Mouse (Mus musculus): Measurements from ENCODE around the gene Trmt112.
A peak's percentile ranks its signal among the peaks of the same experiment; 100 is the strongest.

Gene Trmt112

GRCm38 (mm10) chr19:6925611-6926329, 16.3 kb downstream of the Trmt112 start:
- DNase-seq (ENCODE audit: low read depth, low spot score), result no peak

DNA sequence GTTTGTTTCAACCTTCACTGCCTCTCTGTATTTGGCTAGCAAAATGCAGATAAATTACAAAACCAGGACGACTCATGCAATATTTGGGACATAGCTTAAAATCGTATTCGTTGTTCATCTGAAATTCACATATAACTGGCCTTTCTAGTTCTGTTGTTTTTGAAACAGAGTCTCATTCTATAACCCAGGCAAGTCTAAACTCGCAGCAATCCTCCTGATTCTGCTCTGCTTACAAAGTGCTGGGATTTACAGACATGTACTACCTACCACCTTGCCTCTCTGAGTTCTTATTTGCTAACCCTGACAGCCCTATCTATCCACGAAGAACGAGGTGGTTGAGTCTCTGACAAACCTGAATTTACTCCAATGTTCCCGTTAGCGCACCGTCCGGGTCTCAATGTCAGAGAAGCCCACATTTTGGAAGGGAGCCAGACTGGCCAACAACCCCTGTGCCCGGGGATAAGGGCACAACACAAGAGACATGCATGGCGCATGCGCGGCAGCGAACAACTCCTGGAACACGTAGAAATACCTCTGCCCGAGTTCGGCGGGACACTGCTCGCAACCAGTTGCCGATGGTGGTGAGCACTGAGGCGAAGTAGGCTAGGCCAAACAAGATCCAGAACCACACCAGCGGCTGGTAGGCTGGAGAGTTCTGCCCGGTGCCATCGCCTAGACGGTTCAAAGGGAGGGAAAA, 17.2 kb downstream of the Trmt112 start:
- no peak for DNase-seq (ENCODE audit: low read depth, low spot score)

DNA sequence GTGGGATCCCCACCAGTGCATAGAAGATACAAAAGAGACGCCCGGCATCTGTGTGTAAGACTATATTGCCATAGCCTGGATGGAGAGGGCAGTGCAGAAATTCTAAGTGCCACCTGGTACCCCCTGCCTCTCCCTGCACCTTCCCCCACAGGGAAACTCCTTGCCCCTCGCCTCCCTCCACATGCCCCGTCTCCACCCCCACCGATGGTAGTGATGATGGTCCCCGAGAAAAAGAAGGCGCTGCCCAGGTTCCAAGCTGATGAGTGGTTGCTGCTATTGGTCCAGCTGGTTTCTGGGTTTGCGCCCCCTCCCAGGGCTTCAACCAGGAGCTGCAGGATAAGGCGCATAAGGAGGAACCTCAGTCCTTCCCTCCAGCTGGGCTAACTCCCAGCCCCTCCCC, 18.6 kb downstream of the Trmt112 start:
- DNase-seq (ENCODE audit: low read depth, low spot score), result no peak

DNA sequence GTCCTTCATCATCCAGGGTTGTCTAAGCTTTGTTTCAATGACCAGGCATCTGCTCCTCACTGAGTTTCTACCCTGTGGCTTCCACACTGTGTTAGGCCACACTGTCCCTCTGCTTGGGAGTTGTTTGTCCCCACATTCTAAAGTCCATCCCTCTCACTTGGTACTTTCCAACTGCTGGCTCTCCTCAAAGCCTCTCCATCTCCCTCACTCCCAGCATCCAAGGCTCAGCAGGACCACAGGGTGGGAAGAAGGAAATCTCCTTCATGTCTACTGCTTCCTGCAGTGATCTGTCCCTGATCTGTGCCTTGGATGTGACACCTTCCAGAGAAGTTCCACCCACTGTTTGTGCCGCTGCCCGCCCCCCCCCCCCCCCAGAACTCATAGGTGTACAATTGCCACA, 21.5 kb downstream of the Trmt112 start:
- DNase-seq (ENCODE audit: low read depth, low spot score), result peak; percentile 37

DNA sequence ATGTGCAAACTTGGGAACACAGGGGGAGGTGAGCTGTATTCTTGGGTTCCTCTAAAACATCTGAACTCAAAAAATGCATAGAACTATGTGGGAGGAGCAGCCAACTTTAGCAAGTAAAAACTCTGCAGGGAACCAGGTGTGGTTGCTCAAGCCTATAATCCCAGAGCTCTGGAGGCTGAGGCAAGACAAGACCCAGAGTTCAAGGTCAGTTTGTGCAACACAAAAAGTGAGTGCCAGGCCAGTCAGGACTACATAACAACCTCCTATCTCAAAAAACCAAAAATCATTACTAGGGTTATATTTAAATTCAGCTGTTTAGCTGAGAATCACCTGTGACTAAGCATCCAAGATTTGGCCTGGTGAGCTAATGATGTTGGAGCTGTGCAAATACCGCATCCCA, 22.5 kb downstream of the Trmt112 start:
- DNase-seq (ENCODE audit: low read depth, low spot score), result no peak

GRCm38 (mm10) chr19:6933102-6933435, 23.6 kb downstream of the Trmt112 start:
- no peak for DNase-seq (ENCODE audit: low read depth, low spot score)

DNA sequence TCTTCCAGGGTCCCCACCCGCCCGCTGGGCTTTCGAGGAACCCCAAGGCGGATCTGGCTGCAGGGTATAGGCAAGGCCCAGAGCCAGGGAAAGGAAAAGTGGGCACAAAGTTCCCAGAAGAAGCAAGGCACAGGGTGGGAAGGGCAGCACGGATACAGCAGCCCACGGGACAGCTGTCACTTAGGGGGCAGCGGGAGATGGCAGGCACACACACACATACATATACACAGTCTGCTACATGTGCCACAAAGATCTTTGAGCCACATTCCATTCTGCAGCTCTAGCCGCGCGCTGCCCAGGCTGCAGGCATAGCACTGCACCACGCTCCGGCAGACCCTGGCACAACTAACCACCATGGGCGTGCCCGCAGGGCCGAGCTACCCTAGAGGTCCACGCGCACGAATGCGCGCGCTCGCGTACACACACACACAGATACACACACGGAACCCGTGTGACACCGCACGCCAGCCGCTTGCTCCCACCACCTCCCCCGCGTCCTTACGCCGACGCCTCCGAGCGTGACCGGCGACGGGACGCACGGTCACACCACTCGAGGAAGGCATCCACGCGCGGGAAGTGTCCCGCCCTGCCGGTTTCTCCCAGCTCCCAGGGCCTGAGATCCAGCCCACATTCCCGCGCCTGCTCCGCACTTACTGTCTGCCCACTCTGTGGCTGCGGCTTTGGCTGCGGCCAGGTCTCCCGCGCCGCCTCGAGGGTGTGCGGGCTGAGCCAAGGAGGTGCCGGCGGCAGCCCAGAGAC, 24.1 kb downstream of the Trmt112 start:
- peak; percentile 84 for DNase-seq (ENCODE audit: low read depth, low spot score)

DNA sequence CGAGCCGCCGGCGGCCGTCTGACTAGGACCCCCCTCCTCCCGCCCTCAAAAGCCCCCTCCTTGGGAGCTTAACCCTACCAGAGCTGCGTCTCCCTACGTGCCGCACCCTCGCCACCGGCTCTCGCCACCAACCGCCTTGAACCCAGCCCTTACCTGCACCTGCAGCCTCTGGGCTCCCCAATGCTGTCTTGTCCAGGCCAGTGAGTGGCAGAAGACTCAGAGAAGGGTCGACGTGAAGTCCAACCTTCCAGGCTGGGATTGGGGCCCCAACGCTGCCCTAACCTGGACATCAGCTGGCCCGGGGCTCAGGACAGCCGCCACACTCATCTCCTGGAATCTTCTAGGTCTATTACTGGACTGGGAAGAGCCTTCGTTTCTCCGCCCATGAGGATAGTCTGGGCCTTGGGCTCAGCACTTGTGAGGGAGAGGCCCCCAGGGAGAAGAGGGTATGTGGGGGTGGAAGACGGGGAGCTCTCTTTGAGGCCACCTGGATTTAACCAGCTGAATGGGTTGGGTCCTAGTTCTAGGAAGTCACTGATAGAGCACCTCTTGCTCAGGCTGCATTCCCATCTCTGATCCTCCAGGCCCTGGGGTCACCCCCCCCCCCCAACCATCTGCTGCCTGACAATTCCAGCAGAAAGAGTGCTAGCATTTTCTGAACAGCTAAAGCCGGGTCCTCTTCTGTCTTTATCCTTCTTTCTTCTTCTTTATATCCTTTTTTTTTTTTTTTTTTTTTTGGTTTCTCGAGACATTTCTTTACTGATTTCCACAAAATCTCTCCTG, 24.9 kb downstream of the Trmt112 start, which contains the start of gene Kcnk4:
Gene Kcnk4, minus strand, starts transcription at position 321 of the 783 bp plus-strand sequence.
- peak; percentile 44 for DNase-seq (ENCODE audit: low read depth, low spot score)

- DNase-seq (ENCODE audit: low read depth, low spot score), result no peak
Measured at GRCm38 (mm10) chr19:6936299-6936698, 26.8 kb downstream of the Trmt112 start.

DNA sequence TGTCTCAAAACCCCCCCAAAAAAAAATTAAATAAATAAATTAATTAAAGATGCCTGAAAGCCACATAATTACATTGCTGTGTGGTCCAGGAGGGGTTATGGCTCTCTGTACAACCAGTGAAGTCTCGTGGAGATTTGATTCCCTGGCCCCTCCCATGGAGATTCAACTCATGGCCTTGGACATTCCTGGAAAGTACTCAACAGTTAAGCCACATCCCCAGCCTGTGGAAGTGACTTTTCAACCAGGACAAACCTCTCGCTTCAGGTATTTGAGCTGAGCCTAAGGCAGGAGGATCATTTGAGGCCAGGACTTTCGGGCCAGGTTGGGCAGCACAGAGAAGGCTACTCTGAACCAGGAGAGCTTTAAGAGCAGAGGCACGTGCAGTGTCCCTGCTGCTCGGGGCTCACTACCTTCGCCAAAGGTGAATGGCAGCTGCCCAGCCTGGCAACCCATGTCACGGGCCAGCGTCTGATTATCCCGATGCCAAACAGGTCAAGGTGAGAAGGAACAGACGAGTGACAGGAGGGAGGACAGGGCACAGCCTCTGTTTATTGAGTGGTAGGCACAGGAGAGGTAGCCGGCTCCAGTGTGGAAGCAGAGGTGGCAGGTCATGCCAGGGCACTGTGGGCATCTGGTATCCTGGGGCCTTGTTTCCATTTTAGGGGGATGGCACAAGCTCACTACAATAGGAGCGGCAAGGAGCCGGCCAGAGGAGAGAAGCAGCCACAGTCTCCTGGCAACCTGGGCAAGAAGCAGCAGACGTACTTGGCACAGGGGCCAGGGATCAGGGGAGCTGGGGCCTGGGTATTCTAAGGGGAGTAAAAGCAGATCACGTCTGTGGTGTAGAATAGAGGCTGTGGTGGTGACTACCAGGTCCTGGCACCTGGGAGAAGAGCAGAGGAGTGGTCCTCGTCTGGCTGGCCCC, 28.3 kb downstream of the Trmt112 start:
- DNase-seq (ENCODE audit: low read depth, low spot score), result peak; percentile 63

DNA sequence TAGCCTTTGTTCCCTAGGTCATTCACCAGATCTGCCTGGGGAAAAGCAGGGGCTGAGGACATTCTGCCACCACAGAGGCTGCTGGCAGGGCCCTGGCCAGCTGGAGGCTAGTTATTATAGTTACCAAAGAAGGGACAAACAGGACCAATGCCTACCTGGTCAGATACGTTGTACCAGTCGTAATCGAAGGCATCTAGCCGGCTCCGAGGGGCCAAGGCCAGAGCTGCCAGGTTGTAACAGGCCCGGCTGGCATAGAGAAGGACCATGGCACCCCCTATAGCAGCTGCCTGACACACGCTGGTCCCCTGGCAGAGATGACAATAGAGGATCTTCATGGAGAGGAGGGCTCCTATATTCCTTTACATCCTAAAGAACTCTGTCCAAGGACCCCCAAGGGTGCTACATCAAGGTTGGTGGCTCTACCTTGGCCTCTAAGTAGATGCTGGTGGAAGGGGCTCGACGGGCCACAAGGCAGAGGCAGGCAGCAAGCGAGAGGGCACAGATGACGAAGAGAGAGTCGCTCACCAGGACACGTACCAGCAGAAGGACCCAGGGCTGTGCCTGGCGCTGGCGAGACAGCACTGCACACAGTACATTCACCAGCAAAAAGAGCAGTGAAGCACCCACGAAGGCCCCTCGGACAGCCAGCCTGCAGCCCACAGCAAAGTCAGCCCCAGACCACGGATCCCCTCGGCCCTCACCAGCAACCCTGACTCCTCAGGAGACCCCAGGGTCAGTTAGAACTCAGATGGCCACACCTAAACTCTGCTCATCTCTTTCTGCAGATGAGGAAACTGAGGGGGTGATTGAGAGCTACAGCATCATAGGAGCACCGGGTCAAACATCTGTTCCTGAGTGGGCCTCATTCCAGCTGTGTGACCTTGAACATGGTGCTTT, 29.9 kb downstream of the Trmt112 start:
- DNase-seq (ENCODE audit: low read depth, low spot score), result peak; percentile 41

DNA sequence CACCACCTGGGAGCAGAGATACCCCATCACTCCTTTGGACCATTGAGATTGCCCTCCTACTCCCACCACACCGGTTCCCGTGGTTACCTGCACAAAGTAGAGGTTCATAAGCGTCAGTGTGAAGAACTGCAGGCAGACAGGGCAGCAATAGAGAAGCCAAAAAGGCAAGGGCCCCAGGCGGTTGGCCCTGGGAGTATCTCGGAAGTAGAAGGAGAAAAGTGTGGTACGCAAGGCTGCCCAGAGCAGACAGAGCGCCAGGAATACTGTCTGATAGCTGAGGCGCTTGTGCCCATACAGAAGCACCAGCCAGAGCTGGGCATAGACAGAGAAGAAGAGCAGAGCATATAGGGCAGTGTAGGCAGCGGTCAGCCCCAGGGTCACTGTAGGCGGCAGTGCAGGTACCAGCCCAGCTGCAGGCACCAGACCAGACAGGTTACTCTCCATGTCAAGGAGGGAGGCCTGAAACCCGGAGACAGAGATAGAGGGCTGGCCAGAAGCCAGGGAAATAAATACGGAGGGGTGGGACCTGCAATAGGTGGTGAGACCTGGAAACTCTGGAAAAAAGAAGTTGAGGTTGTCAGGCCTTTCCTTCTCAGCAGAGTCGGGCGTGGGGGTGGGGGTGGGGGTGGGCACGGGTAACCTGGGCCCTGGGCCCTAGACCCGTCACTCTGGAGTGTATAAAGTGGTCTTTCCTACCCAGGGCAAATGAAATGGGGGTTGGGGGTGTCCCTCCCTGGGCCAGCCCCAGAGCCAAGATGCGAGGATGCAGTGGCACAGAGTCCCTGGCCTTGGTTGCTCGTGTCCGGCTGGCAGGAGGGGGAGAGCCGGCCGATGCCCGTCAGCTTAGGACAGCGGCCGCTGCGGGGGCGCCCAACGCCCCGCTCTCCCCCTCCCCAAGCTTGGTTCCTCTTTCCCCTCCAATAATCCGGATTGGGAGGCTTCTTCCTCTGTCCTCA, 31.2 kb downstream of the Trmt112 start:
- DNase-seq (ENCODE audit: low read depth, low spot score), result no peak

DNA sequence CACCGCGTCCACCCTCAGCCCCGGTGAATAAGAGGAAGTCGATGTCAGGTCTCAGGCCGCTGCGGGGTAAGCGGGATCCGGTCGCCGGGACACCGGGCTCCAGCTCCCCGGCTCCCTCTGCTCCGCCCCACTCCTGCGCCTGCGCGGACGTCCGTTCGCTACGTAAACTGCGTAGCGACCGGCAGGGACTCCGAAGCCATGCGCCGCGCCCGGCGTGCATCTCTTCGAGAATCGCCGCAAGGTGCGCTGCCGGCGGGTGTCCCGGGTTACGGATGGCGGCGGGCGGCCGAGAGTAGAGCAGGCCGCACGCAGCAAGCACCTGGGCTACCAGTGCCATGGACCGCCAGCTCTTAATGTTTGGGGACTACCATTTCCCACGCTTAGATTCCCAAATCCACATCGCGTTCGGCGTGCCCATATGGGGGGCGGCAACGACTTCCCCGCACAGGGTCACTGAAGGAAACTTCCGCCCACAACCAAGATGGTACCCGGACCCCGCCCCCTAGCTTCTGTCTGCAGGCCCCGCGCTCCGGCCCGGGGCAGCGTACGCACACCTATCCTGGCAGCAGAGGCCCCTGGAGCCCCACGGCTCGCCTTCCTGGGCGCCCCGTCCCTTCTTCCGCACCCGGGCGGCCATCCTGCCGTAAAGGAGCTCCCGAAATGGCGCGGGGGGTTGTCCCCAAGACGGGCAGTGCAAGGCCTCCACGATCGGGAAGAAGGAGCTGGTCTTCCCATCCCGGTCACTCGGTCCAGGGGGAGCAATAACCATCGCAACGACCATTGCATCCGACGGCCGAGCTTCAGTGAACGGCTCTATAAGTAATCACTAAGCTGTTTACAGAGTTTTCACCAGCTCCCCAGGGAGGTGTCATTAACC, 32.1 kb downstream of the Trmt112 start, which contains the start of gene Bad:
Gene Bad, plus strand, starts transcription at position 490 of the 877 bp plus-strand sequence.
- peak; percentile 96 for DNase-seq (ENCODE audit: low read depth, low spot score)

- peak; percentile 97 for DNase-seq (ENCODE audit: low read depth, low spot score)
Measured at GRCm38 (mm10) chr19:6942249-6942691, 32.8 kb downstream of the Trmt112 start, which contains the start of gene Gpr137. Gene Gpr137 (minus strand): TSS chr19:6942480.

- no peak for DNase-seq (ENCODE audit: low read depth, low spot score)
Measured at GRCm38 (mm10) chr19:6942764-6943163, 33.3 kb downstream of the Trmt112 start.

- DNase-seq (ENCODE audit: low read depth, low spot score), result no peak
Measured at GRCm38 (mm10) chr19:6943709-6944108, 34.2 kb downstream of the Trmt112 start.

- no peak for DNase-seq (ENCODE audit: low read depth, low spot score)
Measured at GRCm38 (mm10) chr19:6947742-6948141, 38.2 kb downstream of the Trmt112 start.

Measured in brain, adult 2 months (tissue).